Mouse (Mus musculus): ENCODE results near the gene Mink1.

The Mink1 gene

DNA sequence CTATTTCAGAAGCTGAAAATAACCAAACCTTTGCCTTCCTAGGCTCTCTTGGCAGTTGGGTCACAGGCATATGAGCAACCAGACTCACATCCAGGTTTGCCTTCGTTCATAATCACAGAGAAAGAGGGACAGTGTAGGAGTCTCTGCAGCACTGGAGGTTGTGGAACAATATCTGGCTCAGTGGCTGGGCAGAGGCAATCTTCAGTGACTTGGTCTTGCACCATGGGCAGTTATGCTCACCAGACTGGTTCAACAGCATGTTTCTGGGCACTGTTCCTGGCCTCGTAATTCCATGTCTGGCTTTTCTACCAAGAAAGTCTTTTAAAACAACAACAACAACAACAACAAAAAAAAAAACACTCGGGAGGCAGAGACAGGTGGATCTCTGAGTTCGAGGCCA, 72.9 kb downstream of the Mink1 start:
- ATAC-seq (ENCODE audit: low TSS enrichment), result no peak

DNA sequence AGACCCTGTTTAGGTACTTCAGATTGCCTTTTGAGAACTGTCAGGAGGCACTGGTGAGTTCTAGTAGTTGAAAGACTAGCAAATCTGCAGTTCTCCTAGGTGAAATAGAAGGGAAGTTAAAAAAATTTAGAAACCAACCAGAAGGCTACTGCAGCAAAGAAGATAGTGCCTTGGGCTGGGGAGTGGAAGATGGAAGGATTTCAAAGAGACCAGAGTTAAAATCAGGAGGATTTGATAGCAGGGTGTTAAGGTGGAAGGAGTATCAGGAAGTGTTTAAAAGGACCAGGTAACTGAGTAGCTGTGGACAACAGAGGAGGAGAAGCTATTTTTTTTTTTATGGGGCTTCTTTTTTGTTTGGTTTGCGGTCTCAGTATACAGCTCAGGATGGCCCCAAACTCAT, 75.1 kb downstream of the Mink1 start:
- no peak for ATAC-seq (ENCODE audit: low TSS enrichment)

DNA sequence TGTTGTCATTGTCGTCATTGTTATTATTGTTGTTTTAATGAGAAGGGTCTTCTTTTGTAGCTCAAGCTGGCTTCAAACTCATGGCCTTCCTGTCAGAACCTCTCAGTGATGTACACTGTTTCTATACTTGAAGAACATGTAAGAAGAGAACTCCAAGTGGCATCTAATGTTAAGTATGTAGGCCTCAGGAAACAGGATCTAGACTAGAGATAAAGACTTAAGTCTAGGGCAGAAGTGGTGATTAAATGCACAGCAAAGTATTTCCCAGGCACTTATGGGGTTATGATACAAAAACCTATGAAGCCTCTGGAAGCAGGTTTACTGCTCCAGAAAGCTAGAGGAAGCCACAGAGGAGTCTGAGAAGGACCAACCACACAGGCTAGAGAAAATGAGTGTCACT, 75.6 kb downstream of the Mink1 start:
- no peak for ATAC-seq (ENCODE audit: low TSS enrichment)

DNA sequence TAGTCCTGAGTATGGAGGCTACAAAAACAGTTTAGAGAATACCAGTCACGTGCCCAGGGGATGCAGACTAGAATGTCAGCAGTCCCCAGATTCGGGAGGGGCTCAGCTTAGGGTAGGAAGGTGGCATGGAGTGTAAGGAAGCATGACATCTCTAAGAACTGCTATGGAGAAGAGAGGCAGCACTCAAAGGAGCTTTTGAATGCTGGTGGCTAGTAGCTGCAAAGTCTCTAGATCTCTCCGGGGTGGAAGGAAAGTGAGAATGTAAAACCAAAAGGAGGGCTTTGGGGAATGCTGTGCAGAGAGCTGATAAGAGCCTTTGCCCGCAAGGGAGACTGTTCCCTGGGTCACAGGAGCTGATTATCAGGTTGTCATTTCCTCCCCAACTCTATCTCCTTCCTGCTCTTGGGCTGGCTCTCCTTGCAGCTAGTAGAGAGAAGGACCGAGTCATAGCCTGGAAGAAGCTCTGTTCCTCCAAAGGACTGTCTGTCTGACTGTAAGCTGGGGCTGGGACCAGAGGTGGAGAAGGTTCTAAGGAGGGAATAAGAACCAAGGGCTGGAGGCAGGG, 76.1 kb downstream of the Mink1 start, which contains the start of gene Gp1ba:
Gene Gp1ba, plus strand, starts transcription at position 409 of the 565 bp plus-strand sequence.
- no peak for ATAC-seq (ENCODE audit: low TSS enrichment)

DNA sequence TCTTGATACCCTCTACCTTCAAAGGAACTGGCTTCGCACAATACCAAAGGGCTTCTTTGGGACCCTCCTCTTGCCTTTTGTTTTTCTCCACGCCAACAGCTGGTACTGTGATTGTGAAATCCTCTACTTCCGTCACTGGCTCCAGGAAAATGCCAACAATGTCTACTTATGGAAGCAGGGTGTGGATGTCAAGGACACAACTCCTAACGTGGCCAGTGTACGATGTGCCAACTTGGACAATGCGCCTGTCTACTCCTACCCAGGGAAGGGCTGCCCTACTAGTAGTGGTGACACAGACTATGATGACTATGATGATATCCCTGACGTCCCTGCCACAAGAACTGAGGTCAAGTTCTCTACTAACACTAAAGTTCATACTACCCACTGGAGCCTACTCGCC, 77.3 kb downstream of the Mink1 start:
- ATAC-seq (ENCODE audit: low TSS enrichment), result no peak

DNA sequence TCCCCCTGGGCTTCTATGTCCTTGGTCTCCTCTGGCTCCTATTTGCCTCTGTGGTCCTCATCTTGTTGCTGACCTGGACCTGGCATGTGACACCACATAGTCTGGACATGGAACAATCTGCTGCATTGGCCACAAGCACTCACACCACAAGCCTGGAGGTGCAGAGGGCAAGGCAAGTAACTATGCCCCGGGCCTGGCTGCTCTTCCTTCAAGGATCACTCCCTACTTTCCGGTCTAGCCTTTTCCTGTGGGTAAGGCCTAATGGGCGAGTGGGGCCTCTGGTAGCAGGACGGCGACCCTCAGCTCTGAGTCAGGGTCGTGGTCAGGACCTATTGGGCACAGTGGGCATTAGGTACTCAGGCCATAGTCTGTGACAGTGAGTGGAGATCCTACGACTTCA, 78.6 kb downstream of the Mink1 start:
- no peak for ATAC-seq (ENCODE audit: low TSS enrichment)

DNA sequence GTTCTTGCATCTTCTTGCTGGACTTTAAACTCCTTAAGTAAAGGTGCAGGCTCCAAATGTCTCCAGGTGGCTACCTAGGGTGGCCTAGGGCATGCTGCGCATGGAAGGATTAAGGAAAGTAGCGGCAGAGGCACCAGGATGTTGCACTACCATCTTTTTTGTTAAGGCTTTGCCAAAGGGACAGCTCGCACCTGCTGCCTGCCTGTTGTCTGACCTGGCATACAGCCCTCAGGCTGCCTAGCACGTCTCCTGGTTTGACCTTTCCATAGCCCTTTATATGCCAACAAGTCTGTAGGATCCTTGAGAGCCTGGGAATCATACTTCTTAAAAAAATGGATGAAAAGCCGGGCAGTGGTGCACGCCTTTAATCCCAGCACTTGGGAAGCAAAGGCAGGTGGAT, 80.4 kb downstream of the Mink1 start:
- no peak for ATAC-seq (ENCODE audit: low TSS enrichment)

DNA sequence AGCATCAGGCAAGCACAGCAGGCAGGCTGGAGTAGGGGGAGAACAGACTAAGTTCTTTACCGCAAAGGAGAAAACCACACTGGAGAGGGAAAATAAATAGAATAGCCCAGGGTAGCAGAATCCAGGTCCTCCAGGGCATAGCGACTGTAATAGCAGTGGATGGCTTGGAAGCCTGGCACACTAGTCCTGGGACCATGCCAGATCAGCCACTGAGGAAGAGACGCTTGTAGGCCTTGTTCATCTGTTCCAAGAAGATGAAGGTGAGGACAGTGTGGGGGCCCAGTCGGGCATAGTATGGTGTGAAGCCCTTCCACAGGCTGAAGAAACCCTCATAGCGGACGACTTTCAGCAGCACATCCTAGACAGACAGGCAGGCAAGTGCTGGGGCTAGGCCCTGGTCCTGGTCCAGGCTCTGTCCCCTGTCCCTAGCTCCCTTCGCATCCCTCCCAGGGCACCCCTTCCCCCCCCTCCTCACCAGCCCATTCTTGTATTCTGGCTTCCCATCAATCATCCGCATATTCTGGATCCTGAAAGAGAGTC, 82.0 kb downstream of the Mink1 start:
- no peak for ATAC-seq (ENCODE audit: low TSS enrichment)

DNA sequence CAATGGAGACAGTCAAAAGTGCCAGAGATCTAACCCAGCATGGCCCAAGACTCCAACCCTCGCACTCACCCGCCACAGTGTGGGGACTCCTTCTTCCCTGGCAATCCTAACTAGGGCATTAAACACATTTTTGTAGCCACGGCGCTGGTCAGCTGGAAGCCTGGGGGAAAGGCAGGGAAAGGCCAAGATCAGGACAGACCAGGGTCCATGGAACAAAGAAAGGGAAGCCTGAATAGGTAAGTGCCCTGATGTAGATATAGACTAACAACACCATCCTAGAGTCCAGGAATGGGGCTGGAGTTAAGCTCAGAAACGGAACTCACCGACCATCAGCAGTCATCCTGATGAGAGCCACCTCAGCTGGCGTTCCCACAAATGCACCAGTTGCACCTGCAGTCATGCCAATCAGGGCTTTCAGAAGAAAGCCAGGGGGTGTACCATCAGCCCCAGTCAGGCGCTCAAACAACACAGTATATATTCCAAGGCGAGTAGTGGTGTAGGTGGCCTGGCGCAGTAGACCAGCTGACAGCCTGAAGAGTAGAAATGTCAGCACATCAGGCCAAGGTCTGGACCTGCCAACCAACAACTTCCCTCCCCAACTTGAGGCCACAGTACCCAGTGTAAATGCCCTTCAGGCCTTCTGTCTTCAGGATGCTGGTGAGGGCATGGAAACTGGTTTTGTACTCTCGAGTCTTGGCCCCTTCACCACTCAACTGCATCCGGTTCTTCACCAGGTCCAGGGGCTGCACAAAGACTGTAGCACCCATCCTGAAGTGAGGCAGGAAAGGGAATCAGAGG, 83.0 kb downstream of the Mink1 start:
- no peak for ATAC-seq (ENCODE audit: low TSS enrichment)

DNA sequence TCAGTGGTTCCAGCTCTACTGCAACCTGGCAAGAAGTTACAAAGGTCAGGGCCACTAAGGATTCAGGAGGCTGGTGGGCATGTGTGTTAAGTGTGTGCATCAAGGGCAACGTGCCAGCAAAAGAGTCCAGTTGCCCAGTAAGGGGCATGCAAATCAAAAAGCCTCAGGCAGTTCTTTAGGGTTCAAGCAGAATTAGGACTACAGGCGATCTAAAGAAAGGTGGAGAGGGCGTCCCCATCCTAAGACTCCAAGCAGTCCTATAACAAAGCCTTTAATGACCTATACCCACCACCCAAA, 83.5 kb downstream of the Mink1 start:
- ATAC-seq (ENCODE audit: low TSS enrichment), result no peak

DNA sequence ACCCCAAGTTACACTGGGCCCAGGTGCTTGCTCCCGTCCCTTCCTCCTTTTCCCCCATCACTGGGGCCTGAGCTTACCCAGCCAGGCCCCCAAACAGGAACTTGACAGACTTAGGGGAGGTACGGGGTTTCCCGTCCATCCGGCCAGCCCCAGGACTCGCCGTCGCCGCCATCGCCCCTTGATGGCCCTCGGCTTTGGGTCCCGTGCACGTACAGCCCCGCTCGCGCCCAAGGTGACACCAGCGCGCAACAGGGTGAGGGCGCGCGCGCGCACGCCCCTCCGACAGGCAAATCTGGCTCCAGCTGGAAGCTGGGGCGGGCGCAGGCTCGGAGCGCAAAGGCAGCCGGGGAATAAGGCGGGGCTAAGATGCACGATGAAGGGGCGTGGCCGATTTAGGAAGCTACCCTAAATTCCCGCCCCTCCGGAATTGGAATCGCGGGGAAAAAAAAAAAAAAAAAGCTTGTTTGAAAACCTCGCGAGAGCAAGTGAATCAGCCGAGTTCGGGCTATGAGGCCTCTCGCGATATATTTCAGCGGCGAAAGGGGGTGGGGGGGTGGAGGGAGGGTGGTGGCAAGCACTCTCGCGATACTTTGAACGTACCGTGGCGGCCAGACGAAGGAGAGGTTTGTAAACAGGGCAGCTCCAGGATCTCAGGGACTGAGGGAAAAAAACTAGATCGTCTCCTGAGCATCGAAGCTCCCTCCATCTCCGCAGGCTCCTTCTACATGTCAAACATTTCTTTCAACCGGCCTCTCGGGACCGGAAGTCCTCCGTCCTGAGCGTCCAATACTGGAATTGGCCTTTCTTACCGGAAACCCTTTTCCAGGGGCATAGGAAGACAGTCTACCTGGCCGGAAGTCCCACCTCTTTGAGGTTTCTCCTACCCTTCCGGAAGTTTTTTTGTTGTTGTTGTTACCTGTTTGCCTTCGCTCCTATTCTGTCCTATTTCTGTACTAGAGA, 84.3 kb downstream of the Mink1 start, which contains the start of the genes Rnf167 and Slc25a11:
Gene Rnf167, plus strand, starts transcription at position 545 of the 960 bp plus-strand sequence.
Gene Slc25a11, minus strand, starts transcription at position 789 of the 960 bp plus-strand sequence.
- peak; percentile 78 for ATAC-seq (ENCODE audit: low TSS enrichment)

DNA sequence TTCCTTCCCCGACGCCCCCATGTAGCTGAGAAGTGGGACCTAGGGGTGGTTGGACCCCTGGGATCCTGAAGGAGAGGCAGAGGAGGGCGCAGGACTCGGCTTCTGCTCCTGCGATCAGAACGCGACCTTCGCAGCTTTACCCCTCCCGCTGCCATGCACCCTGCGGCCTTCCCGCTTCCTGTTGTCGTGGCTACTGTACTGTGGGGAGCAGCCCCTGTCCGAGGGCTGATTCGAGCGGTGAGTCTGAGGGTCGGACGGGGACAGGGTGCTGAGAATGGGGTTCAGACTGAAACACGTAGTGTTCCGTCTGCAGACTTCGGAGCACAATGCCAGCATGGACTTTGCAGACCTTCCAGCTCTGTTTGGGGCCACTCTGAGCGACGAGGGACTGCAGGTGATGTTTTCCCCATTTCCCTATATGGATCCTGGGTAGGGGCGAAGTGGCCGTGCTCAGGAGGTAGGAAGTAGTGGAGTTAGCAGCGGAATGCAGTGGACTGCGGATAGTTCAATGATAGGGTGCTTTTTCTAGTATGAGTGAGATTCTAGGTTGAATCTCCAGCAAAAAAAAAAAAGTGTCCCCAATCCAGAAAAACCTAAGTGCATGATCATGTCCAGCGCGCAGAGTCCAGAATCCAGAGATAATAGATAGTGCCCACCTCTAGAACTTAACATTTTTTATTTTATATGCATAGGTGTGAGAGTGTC, 85.2 kb downstream of the Mink1 start:
- no peak for ATAC-seq (ENCODE audit: low TSS enrichment)

DNA sequence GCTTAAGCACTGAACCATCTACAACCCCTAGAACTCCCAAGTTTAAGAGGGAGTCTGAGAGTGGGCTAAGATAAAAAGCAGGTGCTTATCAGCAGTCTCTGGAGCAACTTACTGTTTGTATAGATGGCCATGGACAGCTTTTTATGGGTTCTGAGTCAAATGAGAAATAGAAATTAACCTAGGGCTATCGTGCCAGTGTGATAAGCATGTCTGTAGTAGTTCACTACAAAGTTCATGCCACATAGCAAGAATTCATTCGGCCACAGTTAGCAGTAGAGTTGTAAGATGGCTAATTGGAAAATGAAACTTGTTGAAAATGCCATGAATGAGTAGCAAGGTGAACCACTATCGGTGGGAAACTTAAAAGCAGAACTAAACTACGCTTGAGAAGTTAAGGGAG, 85.8 kb downstream of the Mink1 start:
- no peak for ATAC-seq (ENCODE audit: low TSS enrichment)

DNA sequence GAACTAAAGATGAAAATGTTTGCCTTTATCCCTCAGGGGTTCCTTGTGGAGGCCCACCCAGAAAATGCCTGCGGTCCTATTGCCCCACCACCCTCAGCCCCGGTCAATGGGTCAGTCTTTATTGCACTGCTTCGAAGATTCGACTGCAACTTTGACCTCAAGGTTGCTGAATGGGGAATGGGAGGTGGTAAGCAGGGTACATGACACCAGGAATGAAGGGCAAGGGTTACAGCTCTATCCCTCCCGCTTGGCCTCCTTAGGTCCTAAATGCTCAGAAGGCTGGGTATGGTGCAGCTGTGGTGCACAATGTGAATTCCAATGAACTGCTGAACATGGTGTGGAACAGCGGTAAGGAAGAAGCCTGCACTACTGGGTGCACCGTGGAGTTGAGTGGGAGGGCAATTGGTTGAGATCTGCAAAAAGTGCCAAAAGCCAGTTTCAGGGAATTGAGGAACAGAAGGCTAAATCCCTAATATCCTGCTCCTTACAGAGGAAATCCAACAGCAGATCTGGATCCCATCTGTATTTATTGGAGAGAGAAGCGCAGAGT, 86.6 kb downstream of the Mink1 start:
- ATAC-seq (ENCODE audit: low TSS enrichment), result no peak

DNA sequence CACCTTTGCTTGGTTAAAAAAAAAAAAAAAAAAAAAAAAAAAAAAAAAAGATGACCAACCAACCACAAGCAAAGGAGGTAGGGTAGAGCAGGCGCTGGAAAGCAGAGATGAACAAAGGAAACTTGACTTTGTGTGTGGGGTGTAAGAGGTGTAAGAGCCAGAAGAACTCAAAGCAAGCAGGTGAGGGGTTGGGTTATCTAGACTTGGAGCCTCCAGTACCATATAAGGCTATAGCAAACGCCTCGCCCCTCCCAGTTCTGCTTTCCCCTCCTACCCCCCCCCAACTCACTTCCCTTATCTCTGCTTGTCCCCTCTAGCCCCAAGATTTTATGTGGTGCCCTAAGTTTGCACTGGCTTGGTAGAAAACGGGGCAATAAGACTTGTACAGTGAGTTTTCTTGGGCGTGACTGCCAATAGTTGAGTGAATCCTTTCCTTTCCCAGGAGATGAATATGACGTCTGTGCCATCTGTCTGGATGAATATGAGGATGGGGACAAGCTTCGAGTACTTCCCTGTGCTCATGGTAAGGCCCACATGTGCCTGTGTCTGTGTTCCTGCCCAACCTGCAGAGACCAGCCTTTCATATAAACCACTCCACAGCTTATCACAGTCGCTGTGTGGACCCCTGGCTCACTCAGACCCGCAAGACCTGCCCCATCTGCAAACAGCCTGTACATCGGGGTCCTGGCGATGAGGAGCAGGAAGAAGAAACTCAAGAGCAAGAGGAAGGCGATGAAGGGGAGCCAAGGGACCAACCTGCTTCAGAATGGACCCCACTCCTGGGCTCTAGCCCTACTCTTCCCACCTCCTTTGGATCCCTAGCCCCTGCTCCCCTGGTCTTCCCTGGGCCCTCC, 87.9 kb downstream of the Mink1 start:
- ATAC-seq (ENCODE audit: low TSS enrichment), result no peak

DNA sequence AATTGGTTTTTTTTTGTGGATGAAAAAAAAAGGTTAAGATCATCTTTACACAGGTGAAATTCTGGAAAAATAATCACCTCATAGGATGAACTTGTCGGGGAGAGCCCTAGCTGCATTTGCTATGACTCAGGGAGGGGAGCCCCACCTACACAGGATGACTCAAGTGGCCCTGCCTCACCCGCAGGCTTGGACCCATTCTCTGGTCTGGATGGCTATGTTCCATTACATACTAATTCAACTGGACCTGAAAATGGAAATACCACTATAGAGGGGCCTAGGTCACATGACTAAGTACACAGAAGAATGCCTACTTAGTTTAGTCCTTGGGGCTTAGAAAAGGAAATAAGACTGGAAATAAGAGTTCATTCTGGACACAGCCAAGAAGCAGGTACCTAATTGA, 88.7 kb downstream of the Mink1 start:
- no peak for ATAC-seq (ENCODE audit: low TSS enrichment)

DNA sequence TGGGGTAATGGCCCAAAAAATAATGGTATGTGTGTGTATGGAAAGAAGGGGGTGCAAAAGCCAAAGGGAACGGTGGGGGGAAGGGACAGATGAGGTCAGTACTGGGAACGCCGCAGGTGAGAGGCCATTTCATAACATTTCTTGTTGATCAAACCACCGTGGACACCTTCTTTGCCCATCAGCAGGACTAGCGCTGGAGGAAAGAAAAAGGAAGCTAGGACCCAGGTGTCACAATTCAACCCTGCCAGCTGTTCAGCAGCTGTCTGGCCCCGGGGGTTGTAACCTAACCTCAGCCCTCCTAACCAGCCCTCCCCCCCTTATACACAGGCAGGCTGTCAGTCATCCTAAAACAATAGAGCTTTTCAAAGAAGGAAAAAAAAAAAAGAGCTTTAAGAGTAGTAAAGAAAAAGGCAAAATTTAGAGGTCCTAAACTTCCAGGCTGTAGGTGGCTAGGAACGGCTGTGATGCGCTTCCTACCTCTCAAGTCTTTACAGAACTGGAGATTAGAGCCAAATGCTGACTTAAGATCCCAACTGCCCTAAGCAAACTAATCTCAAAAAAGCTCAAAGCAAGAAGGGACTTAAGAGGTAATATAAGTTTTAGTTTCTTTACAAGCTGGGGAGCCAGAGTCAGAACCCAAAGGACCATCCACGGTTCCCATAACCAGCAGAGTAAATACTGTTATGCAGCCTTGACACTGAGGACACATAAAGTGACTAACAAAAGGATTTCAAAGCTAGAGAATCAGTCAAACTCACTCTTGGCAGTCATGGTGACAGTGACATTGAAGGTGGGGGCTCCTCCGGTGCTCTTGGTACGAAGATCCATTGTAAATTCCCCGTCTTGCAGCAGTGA, 89.6 kb downstream of the Mink1 start:
- ATAC-seq (ENCODE audit: low TSS enrichment), result no peak

DNA sequence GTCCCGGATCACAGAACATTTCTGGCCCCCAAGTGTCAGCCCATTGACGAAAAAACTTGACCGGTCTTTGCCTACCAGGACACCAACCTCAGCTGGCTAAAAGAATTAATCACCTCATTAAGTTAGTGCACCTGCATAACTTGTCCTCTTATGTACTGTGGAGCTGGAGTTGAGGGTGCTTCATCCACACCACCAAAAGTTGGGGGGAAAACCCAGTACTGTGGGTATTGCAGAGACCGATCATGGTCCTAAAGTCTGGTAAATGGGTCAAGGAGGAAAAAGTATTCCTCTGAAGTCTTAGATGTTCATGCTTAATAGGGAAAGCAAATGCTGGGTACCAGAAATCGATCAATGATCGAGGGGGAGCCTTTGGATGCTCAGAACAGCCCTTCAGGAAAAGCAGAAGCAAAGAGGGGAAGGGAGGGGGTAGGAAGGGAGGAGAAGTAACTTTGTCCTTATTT, 90.2 kb downstream of the Mink1 start:
- ATAC-seq (ENCODE audit: low TSS enrichment), result no peak
